Mouse (Mus musculus): ENCODE data around the gene Shmt1.
"Not testable (repeated sequence)": the region's sequence is repeated elsewhere in the genome, so short reads cannot be mapped to it uniquely, and the experiment has no call there.

Shmt1 gene

DNA sequence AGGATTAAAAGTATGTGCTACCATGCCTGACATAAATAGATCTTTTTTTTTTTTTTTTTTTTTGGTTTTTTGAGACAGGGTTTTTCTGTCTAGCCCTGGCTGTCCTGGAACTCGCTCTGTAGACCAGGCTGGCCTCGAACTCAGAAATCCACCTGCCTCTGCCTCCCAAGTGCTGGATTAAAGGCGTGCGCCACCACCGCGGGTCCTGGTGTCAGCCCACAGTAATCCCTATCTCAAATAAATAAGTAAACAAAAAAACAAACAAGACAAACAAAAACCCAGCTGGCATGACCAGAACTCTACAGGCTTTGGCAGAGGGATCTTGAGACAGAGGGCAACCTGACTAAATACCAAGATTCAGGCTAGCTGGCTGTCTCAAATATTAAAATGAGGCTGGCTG, at the start of gene Shmt1:
Gene Shmt1 (minus strand): TSS at position 101 of the 400 bp plus-strand sequence.
- not testable (repeated sequence) for DNase-seq (ENCODE audit: low spot score in 2 of 2)

- DNase-seq (ENCODE audit: low spot score in 2 of 2), result no peak
Observed at GRCm38 (mm10) chr11:60856587-60856986, 45.1 kb upstream of the Shmt1 start.

DNA sequence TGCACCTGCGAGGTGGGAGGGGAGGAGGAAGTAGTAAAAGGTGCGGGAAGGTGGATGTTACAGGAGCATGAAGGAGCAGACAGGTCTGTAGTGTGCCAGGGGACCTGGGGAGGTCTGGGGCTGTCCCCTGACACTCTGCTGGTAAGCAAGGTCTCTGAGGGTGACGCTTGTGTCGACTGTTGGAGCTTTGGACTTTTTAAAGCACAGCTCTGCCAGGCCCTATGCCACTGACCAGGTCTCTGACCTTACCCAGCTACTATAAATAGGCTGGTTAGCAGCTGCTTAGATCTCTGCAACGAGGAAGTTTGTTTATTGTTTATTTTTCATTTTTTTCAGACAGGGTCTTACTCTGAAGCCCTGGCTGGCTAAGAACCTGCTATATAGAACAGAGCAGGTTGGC, 33.9 kb upstream of the Shmt1 start:
- no peak for DNase-seq (ENCODE audit: low spot score in 2 of 2)

GRCm38 (mm10) chr11:60843412-60843811, 31.9 kb upstream of the Shmt1 start:
- no peak for DNase-seq (ENCODE audit: low spot score in 2 of 2)

DNA sequence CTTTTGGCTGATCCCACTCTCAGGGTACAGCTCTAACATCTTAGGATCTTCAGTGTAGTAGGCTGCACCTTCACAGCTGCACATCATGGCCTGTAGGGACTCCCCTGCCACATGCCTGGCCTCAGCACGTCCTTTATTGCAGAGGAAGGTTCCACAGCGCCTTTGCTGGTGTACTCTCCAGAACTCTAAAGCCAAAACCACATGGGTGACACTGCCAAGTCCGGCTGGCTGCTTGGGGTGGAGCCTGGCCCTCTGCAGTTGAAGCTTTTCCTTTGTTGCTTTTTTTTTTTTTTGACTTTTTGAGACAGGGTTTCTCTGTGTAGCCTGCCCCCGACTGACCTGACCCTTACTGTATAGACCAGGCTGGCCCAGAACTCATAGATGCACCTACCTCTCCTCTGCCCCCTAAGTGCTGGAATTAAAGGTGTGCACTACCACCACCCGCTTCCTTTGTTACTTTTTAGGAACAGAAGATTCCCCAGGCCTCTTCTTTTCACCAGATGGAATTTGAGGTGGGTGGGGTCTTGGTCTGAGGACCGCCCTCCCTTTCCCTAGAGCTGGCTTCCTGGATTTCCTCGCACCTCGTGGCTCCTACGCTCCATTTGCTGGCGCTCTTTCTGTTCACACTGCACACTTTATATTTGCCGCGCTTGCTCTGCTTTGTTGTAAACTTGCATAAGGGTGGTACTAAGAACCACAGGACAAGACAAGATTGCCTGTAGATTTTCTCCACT, 30.1 kb upstream of the Shmt1 start:
- DNase-seq (ENCODE audit: low spot score in 2 of 2), result no peak

- DNase-seq (ENCODE audit: low spot score in 2 of 2), result no peak
Observed at GRCm38 (mm10) chr11:60837644-60838406, 26.3 kb upstream of the Shmt1 start.

DNA sequence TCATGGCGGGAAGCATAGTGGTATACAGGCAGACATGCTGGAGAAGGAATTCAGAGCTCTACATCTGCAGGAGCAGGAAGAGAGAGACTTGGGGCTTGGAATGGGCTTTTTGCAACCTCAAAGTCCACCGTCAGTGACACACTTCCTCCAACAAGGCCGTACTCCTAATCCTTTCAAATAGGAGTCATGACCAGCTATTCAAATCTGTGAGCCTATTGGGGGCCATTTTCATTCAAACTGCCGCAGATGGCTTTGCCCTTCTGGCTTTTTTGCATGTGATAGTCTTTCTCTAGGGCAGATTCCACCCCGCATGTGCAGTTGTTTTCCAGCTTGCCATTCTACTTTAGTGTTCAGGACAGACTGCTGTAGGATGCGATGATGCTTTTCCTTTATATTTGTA, 25.4 kb upstream of the Shmt1 start:
- no peak for DNase-seq (ENCODE audit: low spot score in 2 of 2)

DNA sequence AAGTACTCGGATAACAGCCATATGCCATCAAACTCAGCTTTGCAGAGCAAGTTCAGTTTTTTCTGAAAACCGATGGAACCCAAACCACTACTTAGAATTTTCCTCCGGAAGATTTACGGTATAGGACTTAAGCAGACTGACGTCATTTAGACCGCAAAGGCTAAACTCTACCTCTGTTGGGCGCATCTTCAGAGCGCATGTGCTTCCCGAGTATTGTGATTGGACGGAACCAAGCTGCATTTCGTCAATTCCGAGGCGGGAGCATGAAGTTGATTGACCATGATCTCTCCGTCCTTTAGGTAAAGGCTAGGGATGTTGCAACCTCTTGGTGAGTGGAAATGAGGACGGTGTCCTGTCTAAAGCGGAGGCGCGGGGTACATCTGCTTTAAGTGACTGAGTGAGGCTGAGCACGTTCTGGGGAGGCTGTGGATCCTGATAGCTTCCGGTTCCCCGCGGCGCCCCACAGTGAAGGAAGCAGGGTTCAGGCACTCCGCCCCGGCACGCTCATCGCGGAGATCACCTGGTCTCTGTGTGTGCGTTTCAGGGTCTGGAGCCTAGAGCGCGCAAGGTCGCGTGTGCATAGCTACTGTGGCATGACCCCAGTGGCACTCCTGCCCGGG, 19.0 kb upstream of the Shmt1 start, which contains the start of gene Dhrs7b:
Gene Dhrs7b (plus strand): TSS at position 199 of the 620 bp plus-strand sequence.
- peak; percentile 40 to 72 for DNase-seq (ENCODE audit: low spot score in 2 of 2)

DNA sequence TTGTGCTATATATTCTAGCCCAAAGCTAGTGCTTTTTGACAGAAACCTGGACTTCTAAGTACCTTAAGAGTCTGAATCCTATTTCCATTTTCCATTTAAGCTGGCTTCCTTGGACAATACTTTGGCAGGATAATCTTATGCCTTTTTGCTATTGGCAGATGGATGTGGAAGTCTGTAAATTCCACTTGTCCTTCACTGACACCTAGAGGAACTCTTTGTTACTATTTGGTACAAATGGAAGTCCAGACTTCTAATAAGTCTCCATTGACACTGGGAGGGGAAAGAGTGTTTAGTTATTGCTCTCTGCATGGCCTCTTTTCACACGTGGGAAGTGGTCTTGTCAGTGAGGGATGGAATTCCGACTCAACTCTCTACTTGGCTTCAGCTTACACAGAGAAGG, 17.4 kb upstream of the Shmt1 start:
- DNase-seq (ENCODE audit: low spot score in 2 of 2), result no peak

- no peak for DNase-seq (ENCODE audit: low spot score in 2 of 2)
Observed at GRCm38 (mm10) chr11:60827241-60827945, 15.9 kb upstream of the Shmt1 start.

DNA sequence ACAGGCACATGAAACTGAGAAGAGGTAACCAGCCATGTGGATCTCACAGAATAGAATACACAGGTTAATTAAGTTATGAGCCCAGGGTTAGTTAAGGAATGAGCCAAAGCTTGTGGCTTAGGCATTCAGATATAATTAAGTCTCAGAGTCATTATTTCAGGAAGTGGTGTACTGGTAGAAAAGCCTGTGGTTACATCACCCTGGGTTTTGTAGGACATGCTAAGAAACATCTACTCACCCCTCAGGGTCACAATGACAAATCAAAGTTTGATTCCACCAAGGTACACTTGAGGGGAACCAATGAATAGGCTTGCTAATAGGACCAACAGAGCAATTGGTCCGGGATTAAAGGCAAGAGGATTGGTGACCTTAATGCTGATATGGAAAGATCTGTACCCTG, 15.2 kb upstream of the Shmt1 start:
- no peak for DNase-seq (ENCODE audit: low spot score in 2 of 2)

- DNase-seq (ENCODE audit: low spot score in 2 of 2), result no peak
Observed at GRCm38 (mm10) chr11:60825191-60825590, 13.7 kb upstream of the Shmt1 start.

DNA sequence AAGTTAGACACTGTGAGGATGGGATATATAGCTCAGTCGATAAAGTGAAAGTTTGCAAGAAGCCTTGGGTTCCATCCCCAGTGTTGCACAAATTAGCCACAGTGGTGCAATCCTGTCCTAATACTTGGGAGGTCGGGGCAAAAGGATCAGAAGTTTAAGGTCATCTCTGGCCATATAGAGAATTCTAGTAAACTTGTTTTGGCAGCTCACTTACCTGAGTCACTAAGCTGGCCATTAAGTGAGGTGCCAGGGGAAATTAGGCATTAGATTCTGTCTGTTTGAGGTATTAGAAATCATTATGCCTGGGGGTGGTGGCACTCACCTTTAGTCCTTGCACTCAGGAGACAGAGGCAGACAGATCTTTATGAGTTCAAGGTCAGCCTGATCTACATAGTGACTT, 12.3 kb upstream of the Shmt1 start:
- DNase-seq (ENCODE audit: low spot score in 2 of 2), result no peak

DNA sequence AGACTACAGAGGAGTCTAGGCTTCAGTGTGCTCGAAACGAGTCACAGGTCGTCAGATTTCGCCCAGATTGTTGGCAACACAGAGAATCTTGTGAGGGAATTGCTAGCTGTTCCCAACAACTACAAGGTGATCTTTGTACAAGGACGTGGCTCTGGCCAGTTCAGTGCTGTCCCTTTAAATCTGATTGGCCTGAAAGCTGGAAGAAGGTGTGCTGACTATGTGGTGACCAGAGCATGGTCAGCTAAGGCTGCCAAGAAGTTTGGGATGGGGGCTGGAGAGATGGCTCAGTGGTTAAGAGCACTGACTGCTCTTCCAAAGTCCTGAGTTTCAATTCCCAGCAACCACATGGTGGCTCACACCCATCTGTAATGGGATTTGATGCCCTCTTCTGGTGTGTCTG, 4.9 kb upstream of the Shmt1 start:
- DNase-seq (ENCODE audit: low spot score in 2 of 2), result no peak

GRCm38 (mm10) chr11:60811054-60811460, 461 bp downstream of the Shmt1 start:
- DNase-seq (ENCODE audit: low spot score in 2 of 2), result peak; percentile 88 to 90

DNA sequence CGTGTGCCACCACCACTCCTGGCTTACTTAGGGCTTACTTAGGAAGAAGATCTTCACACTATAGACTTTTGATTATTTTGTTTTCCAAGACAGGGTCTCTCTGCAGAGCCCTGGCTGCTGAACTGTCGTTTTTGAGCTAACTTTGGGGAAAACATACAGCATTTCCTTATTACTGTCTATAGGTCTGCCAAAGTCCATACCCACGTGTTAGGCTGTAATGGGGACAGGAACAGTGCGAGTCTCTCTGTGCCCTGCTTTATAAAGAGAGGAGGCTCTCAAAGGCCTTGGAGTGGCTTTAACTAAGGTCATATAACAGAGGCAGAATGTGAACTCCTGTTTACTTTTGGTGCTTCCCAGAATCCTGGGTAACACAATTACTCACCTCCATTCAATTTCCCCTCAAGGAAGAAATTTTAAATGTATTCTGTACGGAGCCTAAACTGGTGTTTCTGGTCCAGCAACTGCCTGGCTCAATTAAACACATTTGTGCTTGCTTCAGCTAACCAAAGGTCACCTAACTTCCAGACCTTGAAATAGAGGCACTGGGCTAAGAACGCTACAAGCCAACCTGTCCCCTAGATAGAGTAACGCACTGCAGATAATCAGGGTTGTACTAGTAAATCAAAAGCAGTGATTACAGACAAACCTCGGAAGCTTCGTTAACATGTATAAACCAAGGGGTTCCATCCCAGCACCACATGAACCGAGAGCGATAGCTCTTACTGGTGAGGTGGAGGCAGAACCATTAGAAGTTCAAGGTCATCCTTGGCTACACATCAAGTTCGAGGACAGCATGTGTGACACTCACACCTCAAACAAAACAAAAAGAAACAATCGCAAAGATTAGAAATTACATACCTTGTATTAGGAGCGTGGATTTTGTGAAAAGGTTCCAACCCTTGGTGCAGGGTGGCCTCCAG, 1.2 kb downstream of the Shmt1 start:
- no peak for DNase-seq (ENCODE audit: low spot score in 2 of 2)

DNA sequence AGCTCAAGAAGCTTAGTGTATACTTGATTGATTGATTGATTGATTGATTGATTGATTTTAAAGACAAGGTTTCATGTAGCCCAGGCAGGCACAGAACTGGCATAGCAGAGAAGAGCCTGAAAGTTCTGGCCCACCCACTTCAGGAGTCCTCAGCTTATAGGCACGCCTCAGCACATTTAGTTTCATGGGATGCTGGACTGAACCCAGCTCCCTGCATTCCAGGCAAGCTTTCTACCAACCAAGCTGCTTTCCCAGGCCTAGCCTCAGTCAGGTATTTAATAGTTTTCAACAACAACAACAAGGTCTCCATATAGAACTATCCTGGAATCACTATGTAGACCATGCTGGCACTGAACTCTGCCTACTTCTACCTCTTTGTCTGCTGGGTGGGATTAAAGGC, 2.0 kb downstream of the Shmt1 start:
- no peak for DNase-seq (ENCODE audit: low spot score in 2 of 2)

- DNase-seq (ENCODE audit: low spot score in 2 of 2), result peak in 1 of 2 experiments; percentile 13
Observed at GRCm38 (mm10) chr11:60808286-60809070, 3.0 kb downstream of the Shmt1 start.

DNA sequence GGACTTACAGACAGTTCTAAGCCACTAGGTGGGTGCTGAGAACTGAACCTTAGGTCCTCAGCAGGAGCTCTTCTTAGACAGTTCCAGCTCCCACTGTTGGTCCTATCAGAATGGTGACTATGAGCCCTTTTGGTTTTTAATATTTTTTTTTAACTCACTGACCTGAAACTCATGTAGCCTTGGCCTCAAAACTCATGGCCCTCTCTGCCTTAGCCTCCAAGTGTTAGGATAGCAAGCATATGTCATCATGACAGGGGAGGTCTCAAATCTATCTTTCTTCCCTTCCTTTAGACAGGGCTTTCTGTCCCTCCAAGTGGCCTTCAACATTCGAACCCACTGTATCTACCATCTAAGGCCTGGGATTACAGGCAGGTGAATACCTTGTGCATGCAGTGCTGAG, 10.6 kb downstream of the Shmt1 start:
- DNase-seq (ENCODE audit: low spot score in 2 of 2), result no peak

DNA sequence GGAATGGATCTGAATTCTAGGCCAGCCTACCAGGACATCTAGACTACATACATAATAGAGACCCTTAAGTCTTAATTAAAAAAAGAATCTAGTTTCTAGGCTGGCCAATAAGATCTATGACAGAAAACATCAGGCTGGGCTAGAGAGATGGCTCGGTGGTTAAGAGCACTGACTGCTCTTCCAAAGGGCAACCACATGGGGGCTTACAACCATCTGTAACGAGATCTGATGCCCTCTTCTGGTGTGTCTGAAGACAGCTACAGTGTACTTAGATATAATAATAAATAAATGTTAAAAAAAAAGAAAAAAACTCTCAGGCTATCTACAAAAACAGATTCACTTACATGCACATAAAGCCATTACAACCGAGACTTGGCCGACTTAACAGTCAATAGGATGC, 11.5 kb downstream of the Shmt1 start:
- DNase-seq (ENCODE audit: low spot score in 2 of 2), result no peak

All from cerebellum, postnatal 4 days (tissue).